Mouse (Mus musculus) liver, embryonic 11.5 days (tissue): ENCODE data around the gene Polr3gl. TPM values are rescaled to one million over a fixed set of nuclear protein-coding genes. Genes with fewer than 3 reads are reported as not detected.

Experiments
- ATAC-seq: fragments of 200-750 bp; cut with Nextera tagmentation; replicated peaks from 2 replicates; pipeline ENCODE4 v1.8.0; 2017; ENCODE audit warnings: moderate number of reproducible peaks, mild to moderate bottlenecking, moderate TSS enrichment, moderate library complexity; ENCODE audit not compliant: low FRiP score
- DNase-seq: peaks from one replicate; pipeline ENCODE4 v3.0.0-alpha.2; 2017; ENCODE audit warnings: low spot score
- H3K27ac ChIP-seq: fragments of 300-500 bp; sonication (generic); 2 replicates; pipeline ENCODE4 v1.5.1; 2014; ENCODE audit warnings: mild to moderate bottlenecking, low read depth, low read length, control low read depth
- H3K27me3 ChIP-seq: fragments of 300-500 bp; sonication (generic); replicated peaks from 2 replicates; pipeline ENCODE4 v1.6.1; 2014; ENCODE audit warnings: low read length, mixed read lengths; ENCODE audit not compliant: control insufficient read depth, insufficient read depth
- H3K36me3 ChIP-seq: fragments of 300-500 bp; sonication (generic); 2 replicates; pipeline ENCODE4 v1.6.1; 2014; ENCODE audit warnings: mild to moderate bottlenecking, low read length, moderate library complexity, mixed read lengths; ENCODE audit not compliant: control insufficient read depth, insufficient read depth
- H3K4me1 ChIP-seq: fragments of 300-500 bp; sonication (generic); replicated peaks from 2 replicates; pipeline ENCODE4 v1.6.1; 2014; ENCODE audit warnings: low read length, mixed read lengths; ENCODE audit not compliant: control insufficient read depth, insufficient read depth
- H3K4me2 ChIP-seq: fragments of 300-500 bp; sonication (generic); 2 replicates; pipeline ENCODE4 v1.6.1; 2014; ENCODE audit warnings: mild to moderate bottlenecking, control low read depth, moderate library complexity
- H3K4me3 ChIP-seq: fragments of 300-500 bp; sonication (generic); 2 replicates; pipeline ENCODE4 v1.5.1; 2014; ENCODE audit warnings: low read depth, low read length, control low read depth
- H3K9ac ChIP-seq: fragments of 300-500 bp; sonication (generic); 2 replicates; pipeline ENCODE4 v1.6.1; 2014; ENCODE audit warnings: low read depth, low read length, control low read depth
- H3K9me3 ChIP-seq: fragments of 300-500 bp; sonication (generic); 2 replicates; pipeline ENCODE4 v1.6.1; 2016; ENCODE audit warnings: low read length, inconsistent platforms, mixed read lengths; ENCODE audit not compliant: control insufficient read depth
- WGBS: fragments of 180-500 bp; shearing (Covaris S2); extraction: QIAGEN DNeasy Blood & Tissue Kit; methylation state at CpG from one replicate; pipeline ENCODE4 v1.1.7; 2014; 5-methylcytosine and 5-hydroxymethylcytosine counted together
- polyA plus RNA-seq: library from polyadenylated mRNA; unstranded; fragments of >200 nt; fragmentation: Nextera tagmentation; extraction: Ambion mirVana; gene quantifications from 2 replicates; pipeline ENCODE4 v1.2.1, GENCODE M21; 2014

The Polr3gl gene
- polyA plus RNA-seq, 1 experiment from 2014 or later, result 21.5 TPM

DNA sequence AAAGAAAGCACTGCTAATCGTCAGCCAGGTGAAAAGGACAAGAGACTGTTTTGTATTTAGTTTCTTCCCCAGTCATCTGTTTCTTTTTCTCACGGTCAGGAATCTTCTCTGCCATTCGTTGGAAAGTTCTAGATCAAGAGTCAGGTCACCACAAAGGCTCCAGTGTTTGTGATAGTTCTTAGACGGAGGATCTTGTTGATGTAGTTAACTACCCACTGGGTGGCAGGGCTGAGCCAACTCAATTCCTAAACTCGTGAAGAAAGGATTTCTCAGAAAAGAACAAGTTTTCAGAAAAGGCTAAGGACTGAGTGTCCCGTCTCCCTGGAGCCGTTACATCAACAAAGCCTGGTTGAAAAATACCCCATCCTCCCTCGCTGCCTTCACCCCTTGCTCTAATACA, 42.8 kb downstream of the Polr3gl start:
- 0 out of 2 replicates have a peak, but pooled peaks cover 2% of the 10 kb centered on the region for H3K27me3 ChIP-seq
- WGBS, result 20% methylated on average over 8 of the region's 8 CpGs
- no peak overlapping the region for H3K27ac ChIP-seq
- ATAC-seq (no peak), DNase-seq (no peak)
- no peaks in the 10 kb centered on the region for H3K9me3 ChIP-seq
- no peak overlapping the region for H3K9ac ChIP-seq
- no peaks in the 10 kb centered on the region for H3K36me3 ChIP-seq
- H3K4me2 ChIP-seq, result no peak overlapping the region; the same call in 1 of the 2 replicates
- H3K4me1 ChIP-seq, result peaks cover 6% of the 10 kb centered on the region; the same call in 1 of the 2 replicates
- H3K4me3 ChIP-seq, result no peak overlapping the region

DNA sequence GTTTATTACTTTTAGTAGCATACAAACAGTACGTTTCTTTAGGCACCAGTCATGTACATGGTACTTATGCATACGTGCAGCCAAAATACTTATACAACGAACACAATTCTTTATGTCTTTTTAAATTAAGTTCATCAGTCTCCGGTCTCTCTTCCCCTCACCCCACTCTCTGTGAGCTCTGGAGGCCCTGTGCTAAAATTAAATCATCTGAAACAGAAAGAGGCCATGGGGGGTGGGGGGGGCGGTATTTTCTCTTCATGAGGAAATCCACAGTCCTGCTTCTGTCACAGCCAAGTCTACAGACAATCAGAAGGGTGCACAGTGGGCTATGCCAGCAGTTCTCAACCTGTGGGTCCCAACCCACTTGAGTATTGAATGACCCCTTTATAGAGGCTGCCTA, 44.6 kb downstream of the Polr3gl start:
- Histone ChIP-seq H3K27ac (no peak overlapping the region), H3K4me1 (no peaks in the 10 kb centered on the region), H3K9me3 (no peaks in the 10 kb centered on the region), H3K27me3 (0 out of 2 replicates have a peak, but pooled peaks cover 2% of the 10 kb centered on the region), H3K9ac (no peak overlapping the region), H3K4me3 (no peak overlapping the region), H3K4me2 (no peak overlapping the region), H3K36me3 (no peaks in the 10 kb centered on the region)
- ATAC-seq (no peak), DNase-seq (no peak)
- 74% methylated on average over 5 of the region's 5 CpGs for WGBS

DNA sequence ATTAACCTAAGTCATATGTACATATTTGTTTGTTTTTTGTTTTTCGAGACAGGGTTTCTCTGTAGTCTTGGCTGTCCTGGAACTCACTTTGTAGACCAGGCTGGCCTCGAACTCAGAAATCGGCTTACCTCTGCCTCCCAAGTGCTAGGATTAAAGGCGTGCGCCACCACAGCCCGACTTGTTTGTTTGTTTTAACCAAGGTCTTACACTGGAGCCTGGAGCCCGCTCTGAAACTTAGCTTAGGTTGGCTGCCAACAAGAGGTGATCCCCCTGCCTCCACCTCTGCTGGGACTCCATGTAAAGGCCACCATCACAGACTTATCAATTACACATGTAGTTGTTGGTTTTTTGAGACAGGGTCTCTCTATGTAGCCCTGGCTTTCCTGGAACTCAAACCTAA, 45.2 kb downstream of the Polr3gl start:
- 81% methylated on average over 7 of the region's 7 CpGs for WGBS

DNA sequence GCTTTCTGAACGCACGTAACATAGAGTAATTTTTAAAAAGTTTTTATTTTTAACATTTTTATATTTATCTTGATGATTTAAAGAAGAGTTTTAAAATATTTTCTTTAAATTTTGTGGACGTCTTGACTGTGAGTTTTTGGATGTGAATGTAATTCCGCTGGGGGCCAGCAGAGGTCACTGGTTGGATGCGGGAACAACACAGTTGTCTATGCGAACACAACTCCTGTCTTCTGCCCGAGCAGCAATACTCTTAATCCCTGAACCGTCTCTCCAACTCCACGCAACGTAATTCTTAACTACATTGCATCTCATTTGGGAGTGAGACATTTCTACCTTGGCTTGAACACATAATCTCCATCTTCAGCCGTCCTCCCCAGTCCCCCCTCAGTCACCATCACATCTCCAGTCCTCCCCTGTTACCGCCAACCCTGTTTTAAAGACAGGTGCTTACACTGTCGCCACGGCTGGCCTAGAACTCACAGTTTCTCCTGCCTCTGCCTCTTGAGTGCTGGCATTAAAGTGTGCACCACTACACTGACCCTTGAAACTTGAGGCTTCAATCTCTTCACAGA, 46.5 kb downstream of the Polr3gl start:
- Histone ChIP-seq H3K27ac (no peak overlapping the region), H3K9ac (no peak overlapping the region), H3K4me3 (0 out of 2 replicates have a peak overlapping the region, but pooled peaks have one; percentile 7), H3K27me3 (0 out of 2 replicates have a peak, but pooled peaks cover 2% of the 10 kb centered on the region), H3K4me1 (no peaks in the 10 kb centered on the region), H3K4me2 (peak overlapping the region; percentile 43), H3K36me3 (no peaks in the 10 kb centered on the region), H3K9me3 (no peaks in the 10 kb centered on the region)
- DNase-seq (peak; percentile 73), ATAC-seq (0 out of 2 replicates have a peak, but pooled peaks have one; percentile 26)
- 13% methylated on average over 14 of the region's 14 CpGs for WGBS

More for the DNA sequence above, 45.2 kb downstream of the Polr3gl start:
- H3K9ac ChIP-seq, result no peak overlapping the region
- H3K36me3 ChIP-seq, result no peaks in the 10 kb centered on the region
- DNase-seq (no peak), ATAC-seq (no peak)
- H3K27me3 ChIP-seq, result 0 out of 2 replicates have a peak, but pooled peaks cover 2% of the 10 kb centered on the region
- no peak overlapping the region for H3K4me2 ChIP-seq
- no peak overlapping the region for H3K4me3 ChIP-seq
- H3K4me1 ChIP-seq, result no peaks in the 10 kb centered on the region
- no peaks in the 10 kb centered on the region for H3K9me3 ChIP-seq
- H3K27ac ChIP-seq, result no peak overlapping the region

DNA sequence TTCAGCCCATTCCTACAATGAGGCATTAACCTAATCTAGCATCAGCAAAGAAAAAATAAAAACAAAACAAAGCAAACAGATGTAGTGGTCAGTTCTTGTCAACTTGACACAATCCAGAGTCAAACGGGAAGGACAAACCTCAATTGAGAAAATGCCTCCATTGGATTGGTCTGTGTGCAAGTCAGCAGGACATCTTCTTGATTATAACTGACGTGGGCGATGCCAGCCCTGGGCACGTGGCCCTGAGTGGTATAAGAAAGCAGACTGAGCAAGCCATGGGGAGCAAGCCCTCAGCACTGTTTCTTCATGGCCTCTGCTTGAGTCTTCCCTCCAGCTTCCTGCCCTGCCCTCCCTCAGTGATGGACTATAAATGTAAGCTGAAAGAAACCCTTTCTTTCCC, 47.1 kb downstream of the Polr3gl start:
- WGBS, result 40% methylated on average over 4 of the region's 4 CpGs
- H3K27me3 ChIP-seq, result 0 out of 2 replicates have a peak, but pooled peaks cover 2% of the 10 kb centered on the region
- H3K36me3 ChIP-seq, result no peaks in the 10 kb centered on the region
- H3K9me3 ChIP-seq, result no peaks in the 10 kb centered on the region
- H3K27ac ChIP-seq, result no peak overlapping the region
- H3K4me1 ChIP-seq, result no peaks in the 10 kb centered on the region
- no peak overlapping the region for H3K9ac ChIP-seq
- ATAC-seq, result no peak
- no peak for DNase-seq
- H3K4me2 ChIP-seq, result no peak overlapping the region
- no peak overlapping the region for H3K4me3 ChIP-seq

DNA sequence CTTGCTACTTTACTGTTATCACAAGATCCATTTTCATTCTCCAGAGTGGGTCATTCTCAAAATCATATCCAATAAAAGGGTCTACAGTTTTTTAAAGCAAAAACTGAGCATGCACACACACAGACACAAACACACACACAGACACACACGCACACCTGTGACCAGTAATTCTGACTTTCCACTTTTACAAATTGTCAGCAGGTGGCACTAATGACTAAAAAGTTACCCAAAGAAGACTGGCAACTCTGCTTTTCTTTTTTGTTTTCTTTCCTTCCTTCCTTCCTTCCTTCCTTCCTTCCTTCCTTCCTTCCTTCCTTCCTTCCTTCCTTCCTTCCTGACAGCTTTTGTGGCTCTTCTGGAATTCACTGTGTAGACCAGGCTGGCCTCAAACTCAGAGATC, 48.4 kb downstream of the Polr3gl start:
- H3K27me3 ChIP-seq, result 0 out of 2 replicates have a peak, but pooled peaks cover 2% of the 10 kb centered on the region
- no peak overlapping the region for H3K27ac ChIP-seq
- H3K9me3 ChIP-seq, result no peaks in the 10 kb centered on the region
- no peak for DNase-seq
- no peak overlapping the region for H3K9ac ChIP-seq
- no peaks in the 10 kb centered on the region for H3K36me3 ChIP-seq
- WGBS, result 46% methylated on average over 1 of the region's 1 CpGs
- no peaks in the 10 kb centered on the region for H3K4me1 ChIP-seq
- H3K4me3 ChIP-seq, result no peak overlapping the region
- no peak for ATAC-seq
- H3K4me2 ChIP-seq, result no peak overlapping the region

DNA sequence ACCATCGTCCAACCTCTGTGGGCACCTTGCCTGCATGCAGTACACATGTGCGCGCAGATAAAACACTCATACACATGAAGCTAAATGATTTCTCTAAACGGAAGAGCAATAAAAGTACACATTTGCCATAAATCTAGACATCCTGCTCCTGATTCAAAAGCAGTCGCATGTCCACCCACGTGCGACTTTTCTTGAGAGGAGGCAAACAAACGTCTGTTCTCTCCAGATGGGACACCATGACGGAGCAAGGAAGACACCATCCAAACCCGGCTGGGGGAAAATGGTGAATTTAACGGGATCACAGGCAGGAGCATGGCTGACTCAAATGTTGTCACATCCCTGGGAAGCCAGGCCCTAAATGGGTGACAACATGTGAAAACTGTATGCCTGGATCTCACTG, 50.6 kb downstream of the Polr3gl start:
- no peak for DNase-seq
- ATAC-seq, result no peak
- 80% methylated on average over 11 of the region's 11 CpGs for WGBS
- Histone ChIP-seq H3K4me3 (no peak overlapping the region), H3K27me3 (no peaks in the 10 kb centered on the region), H3K27ac (no peak overlapping the region), H3K9ac (no peak overlapping the region), H3K9me3 (no peaks in the 10 kb centered on the region), H3K4me2 (no peak overlapping the region), H3K4me1 (no peaks in the 10 kb centered on the region), H3K36me3 (no peaks in the 10 kb centered on the region)

DNA sequence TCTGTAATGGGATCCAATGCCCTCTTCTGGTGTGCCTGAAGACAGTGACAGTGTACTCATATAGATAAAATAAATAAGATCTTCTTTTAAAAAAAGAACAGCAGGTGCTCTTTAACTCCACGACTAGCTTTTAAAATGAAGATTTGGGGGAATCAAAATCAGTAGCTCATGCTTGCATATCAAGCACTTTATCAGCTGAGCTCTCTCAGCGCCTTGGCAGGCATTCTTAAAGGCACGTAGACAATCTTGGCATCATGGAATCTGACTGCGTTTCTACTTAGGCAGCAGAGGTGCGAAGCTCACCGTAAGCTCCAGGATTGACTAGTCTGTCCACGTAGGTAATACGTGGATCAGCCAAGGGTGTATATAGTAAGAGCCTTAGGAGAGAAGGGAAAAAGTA, 51.4 kb downstream of the Polr3gl start:
- Histone ChIP-seq H3K9ac (no peak overlapping the region), H3K4me3 (no peak overlapping the region), H3K27ac (no peak overlapping the region), H3K4me1 (no peaks in the 10 kb centered on the region), H3K27me3 (no peaks in the 10 kb centered on the region), H3K9me3 (no peaks in the 10 kb centered on the region), H3K36me3 (no peaks in the 10 kb centered on the region), H3K4me2 (no peak overlapping the region)
- ATAC-seq (no peak), DNase-seq (no peak)
- WGBS, result 78% methylated on average over 8 of the region's 8 CpGs
